Mouse (Mus musculus) bone marrow, adult 2 months (tissue): ENCODE measurements around the gene Gadl1.

Source experiments
- CTCF ChIP-seq: fragments of 200-500 bp; IDR thresholded peaks from 2 replicates; pipeline ENCODE4 v1.5.1; 2011; ENCODE audit warnings: low read length, control low read depth; ENCODE audit not compliant: control insufficient read depth, insufficient read depth
- POLR2A ChIP-seq: fragments of 200-500 bp; IDR thresholded peaks from 2 replicates; pipeline ENCODE4 v1.6.1; 2011; ENCODE audit warnings: low read depth, mild to moderate bottlenecking, control low read depth, low read length, borderline replicate concordance; ENCODE audit not compliant: control insufficient read depth

GRCm38 (mm10) chr9:115936350-115936749, 27.1 kb downstream of the Gadl1 start:
- TF ChIP-seq POLR2A, result no peak
- TF ChIP-seq CTCF, result no peak
